Mouse (Mus musculus): ENCODE measurements around the gene Atp12a. TPM values are rescaled to one million over a fixed set of nuclear protein-coding genes. Genes with fewer than 3 reads are reported as not detected.

The Atp12a gene
- polyA plus RNA-seq, 1 experiment from 2014 or later = 1.5 TPM

DNA sequence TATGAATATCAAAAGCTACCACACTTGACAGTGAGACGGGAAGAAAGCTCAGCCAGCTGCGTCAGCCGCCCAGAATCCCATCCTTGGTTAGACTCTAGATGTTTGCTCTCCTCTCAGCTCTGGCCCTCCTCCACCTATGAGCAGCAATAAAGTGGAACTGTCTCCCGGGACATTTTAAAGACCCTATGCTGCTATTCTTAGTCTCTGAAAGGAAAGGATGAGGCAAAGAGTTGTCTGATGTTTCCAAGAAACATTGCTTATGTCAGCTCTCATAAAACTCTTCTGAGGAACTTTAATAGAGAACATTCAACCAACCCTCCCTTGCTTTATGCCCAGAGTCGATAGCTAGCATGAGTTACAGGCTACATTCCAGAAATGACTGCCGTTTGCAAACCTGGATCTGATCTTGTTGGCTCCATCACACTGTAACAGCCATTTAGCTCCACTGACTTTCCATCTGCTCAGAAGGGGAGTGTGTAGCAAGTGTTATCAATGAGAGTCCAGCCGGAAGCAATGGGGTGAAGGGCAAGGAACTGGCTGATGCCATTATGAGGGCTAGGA lies 25.9 kb upstream of the Atp12a start:
- peaks cover 8% of the 10 kb centered on the region; the same call in 1 of the 2 replicates for H3K4me1 ChIP-seq (ENCODE audit: control insufficient read depth, insufficient read depth, low read length)
- H3K27me3 ChIP-seq (replicated peaks; ENCODE audit: control insufficient read depth, insufficient read depth, low read length) = no peaks in the 10 kb centered on the region
- H3K9me3 ChIP-seq (ENCODE audit: control insufficient read depth, low read length) = no peaks in the 10 kb centered on the region
- no peaks in the 10 kb centered on the region for H3K36me3 ChIP-seq (ENCODE audit: control insufficient read depth, insufficient read depth, low read length)
- no peak overlapping the region for H3K9ac ChIP-seq (ENCODE audit: low read depth, low read length)
- no peak for ATAC-seq
- H3K27ac ChIP-seq (ENCODE audit: low read length) = no peak overlapping the region
- H3K4me3 ChIP-seq (ENCODE audit: low read length) = no peak overlapping the region
- H3K4me2 ChIP-seq (ENCODE audit: low read depth, low read length) = no peak overlapping the region
- 51% methylated on average over 7 of the region's 7 CpGs for WGBS

GRCm38 (mm10) chr14:56348704-56349103 lies 16.2 kb upstream of the Atp12a start:
- H3K36me3 ChIP-seq (ENCODE audit: control insufficient read depth, insufficient read depth, low read length) = no peaks in the 10 kb centered on the region
- no peaks in the 10 kb centered on the region for H3K4me1 ChIP-seq (ENCODE audit: control insufficient read depth, insufficient read depth, low read length)
- H3K27me3 ChIP-seq (replicated peaks; ENCODE audit: control insufficient read depth, insufficient read depth, low read length) = no peaks in the 10 kb centered on the region
- no peaks in the 10 kb centered on the region for H3K9me3 ChIP-seq (ENCODE audit: control insufficient read depth, low read length)
- H3K4me2 ChIP-seq (ENCODE audit: low read depth, low read length) = no peak overlapping the region
- H3K4me3 ChIP-seq (ENCODE audit: low read length) = no peak overlapping the region
- H3K9ac ChIP-seq (ENCODE audit: low read depth, low read length) = no peak overlapping the region
- no peak overlapping the region for H3K27ac ChIP-seq (ENCODE audit: low read length)
- ATAC-seq = no peak
- 66% methylated on average over 3 of the region's 3 CpGs for WGBS

- Histone ChIP-seq H3K27me3 (replicated peaks; ENCODE audit: control insufficient read depth, insufficient read depth, low read length) (no peaks in the 10 kb centered on the region), H3K4me3 (ENCODE audit: low read length) (no peak overlapping the region), H3K9ac (ENCODE audit: low read depth, low read length) (no peak overlapping the region), H3K36me3 (ENCODE audit: control insufficient read depth, insufficient read depth, low read length) (no peaks in the 10 kb centered on the region), H3K27ac (ENCODE audit: low read length) (no peak overlapping the region), H3K9me3 (ENCODE audit: control insufficient read depth, low read length) (no peaks in the 10 kb centered on the region), H3K4me2 (ENCODE audit: low read depth, low read length) (no peak overlapping the region), H3K4me1 (ENCODE audit: control insufficient read depth, insufficient read depth, low read length) (no peaks in the 10 kb centered on the region)
- ATAC-seq = no peak
- WGBS = 81% methylated on average over 2 of the region's 2 CpGs
Measured at GRCm38 (mm10) chr14:56349541-56349940, 15.3 kb upstream of the Atp12a start.

GRCm38 (mm10) chr14:56351959-56352660 lies 12.8 kb upstream of the Atp12a start:
- Histone ChIP-seq H3K9me3 (ENCODE audit: control insufficient read depth, low read length) (no peaks in the 10 kb centered on the region), H3K27ac (ENCODE audit: low read length) (no peak overlapping the region), H3K4me3 (ENCODE audit: low read length) (no peak overlapping the region), H3K36me3 (ENCODE audit: control insufficient read depth, insufficient read depth, low read length) (no peaks in the 10 kb centered on the region), H3K9ac (ENCODE audit: low read depth, low read length) (no peak overlapping the region), H3K4me2 (ENCODE audit: low read depth, low read length) (no peak overlapping the region), H3K27me3 (replicated peaks; ENCODE audit: control insufficient read depth, insufficient read depth, low read length) (no peaks in the 10 kb centered on the region), H3K4me1 (ENCODE audit: control insufficient read depth, insufficient read depth, low read length) (no peaks in the 10 kb centered on the region)
- no peak for ATAC-seq
- WGBS = 29% methylated on average over 17 of the region's 17 CpGs

DNA sequence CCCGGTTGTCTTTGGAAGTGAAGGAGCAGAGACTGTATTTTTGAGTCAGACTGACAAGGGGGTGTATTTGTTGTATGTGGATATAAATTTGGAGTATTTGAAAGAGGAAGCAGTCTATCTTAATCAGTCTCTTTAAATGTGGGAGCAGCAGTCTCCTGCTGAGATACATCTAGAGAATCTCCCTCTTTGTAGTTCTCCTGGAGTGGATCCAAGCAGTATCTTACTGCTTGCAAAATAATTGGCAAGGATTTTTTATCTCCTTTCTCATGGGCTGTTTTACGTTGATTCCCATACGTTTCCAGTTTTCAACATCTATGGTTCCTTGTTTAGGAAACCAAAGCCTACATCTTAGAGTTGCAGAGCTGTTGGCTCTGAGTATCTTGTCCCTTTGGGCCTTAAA lies 10.1 kb upstream of the Atp12a start:
- no peaks in the 10 kb centered on the region for H3K27me3 ChIP-seq (replicated peaks; ENCODE audit: control insufficient read depth, insufficient read depth, low read length)
- no peak overlapping the region for H3K27ac ChIP-seq (ENCODE audit: low read length)
- no peak for ATAC-seq
- no peak overlapping the region for H3K4me2 ChIP-seq (ENCODE audit: low read depth, low read length)
- H3K9me3 ChIP-seq (ENCODE audit: control insufficient read depth, low read length) = no peaks in the 10 kb centered on the region
- no peak overlapping the region for H3K4me3 ChIP-seq (ENCODE audit: low read length)
- WGBS = 66% methylated on average over 3 of the region's 3 CpGs
- H3K36me3 ChIP-seq (ENCODE audit: control insufficient read depth, insufficient read depth, low read length) = no peaks in the 10 kb centered on the region
- H3K9ac ChIP-seq (ENCODE audit: low read depth, low read length) = no peak overlapping the region
- no peaks in the 10 kb centered on the region for H3K4me1 ChIP-seq (ENCODE audit: control insufficient read depth, insufficient read depth, low read length)

GRCm38 (mm10) chr14:56355396-56355795 lies 9.5 kb upstream of the Atp12a start:
- no peak for ATAC-seq
- H3K4me1 ChIP-seq (ENCODE audit: control insufficient read depth, insufficient read depth, low read length) = no peaks in the 10 kb centered on the region
- 54% methylated on average over 8 of the region's 8 CpGs for whole genome bisulfite sequencing

GRCm38 (mm10) chr14:56356196-56356595 lies 8.7 kb upstream of the Atp12a start:
- no peak for ATAC-seq
- WGBS = 86% methylated on average over 6 of the region's 6 CpGs
- Histone ChIP-seq H3K4me1 (ENCODE audit: control insufficient read depth, insufficient read depth, low read length) (no peaks in the 10 kb centered on the region), H3K9me3 (ENCODE audit: control insufficient read depth, low read length) (no peaks in the 10 kb centered on the region), H3K36me3 (ENCODE audit: control insufficient read depth, insufficient read depth, low read length) (no peaks in the 10 kb centered on the region), H3K27me3 (replicated peaks; ENCODE audit: control insufficient read depth, insufficient read depth, low read length) (no peaks in the 10 kb centered on the region), H3K4me3 (ENCODE audit: low read length) (no peak overlapping the region), H3K4me2 (ENCODE audit: low read depth, low read length) (no peak overlapping the region), H3K9ac (ENCODE audit: low read depth, low read length) (no peak overlapping the region), H3K27ac (ENCODE audit: low read length) (no peak overlapping the region)

More at GRCm38 (mm10) chr14:56355396-56355795, 9.5 kb upstream of the Atp12a start:
- Histone ChIP-seq H3K9ac (ENCODE audit: low read depth, low read length) (no peak overlapping the region), H3K27me3 (replicated peaks; ENCODE audit: control insufficient read depth, insufficient read depth, low read length) (no peaks in the 10 kb centered on the region), H3K4me2 (ENCODE audit: low read depth, low read length) (no peak overlapping the region), H3K36me3 (ENCODE audit: control insufficient read depth, insufficient read depth, low read length) (no peaks in the 10 kb centered on the region), H3K27ac (ENCODE audit: low read length) (no peak overlapping the region), H3K4me3 (ENCODE audit: low read length) (no peak overlapping the region), H3K9me3 (ENCODE audit: control insufficient read depth, low read length) (no peaks in the 10 kb centered on the region)

DNA sequence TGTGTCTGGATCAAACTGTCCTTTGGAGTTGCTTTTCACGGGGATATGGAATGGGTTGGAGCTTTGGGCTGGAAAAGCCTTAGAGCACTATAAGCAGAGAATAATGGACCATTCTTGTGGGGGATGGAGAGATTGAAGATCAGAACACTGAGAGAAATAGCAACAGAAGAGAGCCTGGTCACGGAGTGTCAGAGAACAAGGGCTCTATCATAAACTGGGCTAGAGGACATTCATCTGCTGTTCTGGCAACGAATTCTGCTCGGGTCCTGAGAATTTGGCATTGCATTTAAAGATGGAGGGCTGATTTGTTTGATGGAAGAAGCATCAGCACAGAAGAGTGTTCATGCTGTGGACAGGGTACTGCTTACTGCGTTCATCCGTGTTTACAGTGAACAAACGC lies 6.4 kb upstream of the Atp12a start:
- no peak overlapping the region for H3K9ac ChIP-seq (ENCODE audit: low read depth, low read length)
- H3K27ac ChIP-seq (ENCODE audit: low read length) = no peak overlapping the region
- H3K9me3 ChIP-seq (ENCODE audit: control insufficient read depth, low read length) = no peaks in the 10 kb centered on the region
- H3K27me3 ChIP-seq (replicated peaks; ENCODE audit: control insufficient read depth, insufficient read depth, low read length) = peaks cover 5% of the 10 kb centered on the region; the same call in 1 of the 2 replicates
- H3K36me3 ChIP-seq (ENCODE audit: control insufficient read depth, insufficient read depth, low read length) = no peaks in the 10 kb centered on the region
- no peaks in the 10 kb centered on the region for H3K4me1 ChIP-seq (ENCODE audit: control insufficient read depth, insufficient read depth, low read length)
- H3K4me3 ChIP-seq (ENCODE audit: low read length) = no peak overlapping the region
- no peak for ATAC-seq
- WGBS = 73% methylated on average over 7 of the region's 7 CpGs
- no peak overlapping the region for H3K4me2 ChIP-seq (ENCODE audit: low read depth, low read length)

DNA sequence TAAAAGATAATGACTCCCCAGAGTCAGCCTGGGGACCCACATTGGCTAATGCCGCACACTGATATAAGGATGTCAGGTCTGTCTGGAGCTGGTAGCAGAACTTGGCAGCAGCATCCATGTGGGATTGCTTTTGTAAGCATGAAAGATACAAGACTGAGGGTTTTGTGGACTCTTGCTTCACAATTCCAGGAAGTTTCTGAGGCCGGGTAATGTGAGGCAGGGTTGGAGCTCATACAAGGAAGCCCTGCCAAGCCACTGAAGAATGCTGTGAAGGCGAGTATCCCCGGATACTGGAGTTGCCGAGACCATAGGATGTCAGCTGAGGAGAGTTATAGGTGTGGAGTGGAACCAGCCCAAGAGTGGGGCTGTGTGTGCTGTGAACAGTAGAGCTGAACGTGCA lies 5.7 kb upstream of the Atp12a start:
- no peak overlapping the region for H3K4me3 ChIP-seq (ENCODE audit: low read length)
- H3K4me1 ChIP-seq (ENCODE audit: control insufficient read depth, insufficient read depth, low read length) = no peaks in the 10 kb centered on the region
- no peak overlapping the region for H3K4me2 ChIP-seq (ENCODE audit: low read depth, low read length)
- H3K36me3 ChIP-seq (ENCODE audit: control insufficient read depth, insufficient read depth, low read length) = no peaks in the 10 kb centered on the region
- H3K9me3 ChIP-seq (ENCODE audit: control insufficient read depth, low read length) = no peaks in the 10 kb centered on the region
- H3K9ac ChIP-seq (ENCODE audit: low read depth, low read length) = no peak overlapping the region
- no peak for ATAC-seq
- H3K27ac ChIP-seq (ENCODE audit: low read length) = no peak overlapping the region
- WGBS = 69% methylated on average over 6 of the region's 6 CpGs
- peaks cover 10% of the 10 kb centered on the region; the same call in 1 of the 2 replicates for H3K27me3 ChIP-seq (replicated peaks; ENCODE audit: control insufficient read depth, insufficient read depth, low read length)

Data from intestine, embryonic 16.5 days (tissue).